8 mouse cellular contexts compared by ENCODE assay signal in genomic region chr13:68997821-68998551, GRCm38 (mm10). TPM values are rescaled to one million over a fixed set of nuclear protein-coding genes. Genes with fewer than 3 reads are reported as not detected.
DNase-seq lines count a peak whose midpoint lies in the region; ATAC-seq and TF ChIP-seq lines count a peak whose summit lies in the region.

No protein-coding gene starts in this region.

- no peaks in the 10 kb centered on the region for H3K9me3 ChIP-seq in forebrain, embryonic 15.5 days
- H3K9me3 ChIP-seq in liver, embryonic 13.5 days (replicated peaks): no peaks in the 10 kb centered on the region

- ATAC-seq in forebrain, embryonic 15.5 days (replicated peaks): no peak
- no peak for ATAC-seq in liver, embryonic 13.5 days (ENCODE audit: low read depth)
- no peak for ATAC-seq in monocyte, adult 5-6 weeks (replicated peaks; ENCODE audit: insufficient number of reproducible peaks, low FRiP score, low TSS enrichment, poor library complexity, severe bottlenecking)

- H3K4me1 ChIP-seq in forebrain, embryonic 15.5 days: peaks cover 30% of the 10 kb centered on the region
- no peaks in the 10 kb centered on the region for H3K4me1 ChIP-seq in liver, embryonic 13.5 days (replicated peaks)
- no peaks in the 10 kb centered on the region for H3K4me1 ChIP-seq in thymus, adult 2 months (replicated peaks; ENCODE audit: control insufficient read depth, insufficient read depth, low read length)

- DNase-seq in gastrocnemius, adult 2 months: peak; percentile 73
- no peak for DNase-seq in gastrocnemius, postnatal 36 days
- DNase-seq in ES-CJ7 (ENCODE audit: low read depth, low spot score): peak; percentile 13
- DNase-seq in liver, embryonic 13.5 days: no peak
- DNase-seq in right cerebral cortex, postnatal 10 days (ENCODE audit: low spot score in 2 of 2): peak; percentile 39 to 62
- DNase-seq in thymus, adult 2 months: no peak

- H3K36me3 ChIP-seq in forebrain, embryonic 15.5 days: no peaks in the 10 kb centered on the region
- H3K36me3 ChIP-seq in liver, embryonic 13.5 days: no peaks in the 10 kb centered on the region
- no peaks in the 10 kb centered on the region for H3K36me3 ChIP-seq in thymus, adult 2 months (ENCODE audit: control insufficient read depth, insufficient read depth, low read length)

- H3K9ac ChIP-seq in forebrain, embryonic 15.5 days (replicated peaks): peak overlapping the region; percentile 65; the same call in 1 of the 2 replicates
- H3K9ac ChIP-seq in liver, embryonic 13.5 days: no peak overlapping the region

- intact Hi-C loops in gastrocnemius, adult 2 months (cut with DNase I): loop anchor here (1.0 to 5.0 kb wide), 4 partner anchors 39 to 203 kb away; no protein-coding TSS in a partner anchor
- intact Hi-C loops in gastrocnemius, postnatal 36 days (cut with DNase I): loop anchor here (5.0 kb wide), 2 partner anchors 41 to 206 kb away; no protein-coding TSS in a partner anchor

- no peak for TF ChIP-seq CTCF in gastrocnemius, adult 2 months (IDR thresholded peaks at IDR 0.05)
- no peak for TF ChIP-seq CTCF in thymus, adult 2 months (IDR thresholded peaks at IDR 0.05; ENCODE audit: borderline replicate concordance, control insufficient read depth, extremely low read depth, insufficient read depth, low read length, poor library complexity)

- TF ChIP-seq POLR2A in thymus, adult 2 months (IDR thresholded peaks at IDR 0.05; ENCODE audit: control insufficient read depth, extremely low read depth, insufficient read depth, low read length, poor library complexity): no peak

- peaks cover 6% of the 10 kb centered on the region; the same call in 1 of the 2 replicates for H3K27me3 ChIP-seq in forebrain, embryonic 15.5 days
- peaks cover 46% of the 10 kb centered on the region for H3K27me3 ChIP-seq in liver, embryonic 13.5 days
- H3K27me3 ChIP-seq in thymus, adult 2 months (ENCODE audit: control insufficient read depth, insufficient read depth, low read length): peaks cover 3% of the 10 kb centered on the region; the same call in 1 of the 2 replicates

- H3K27ac ChIP-seq in gastrocnemius, adult 2 months: peak overlapping the region; percentile 88
- no peak overlapping the region for H3K27ac ChIP-seq in forebrain, embryonic 15.5 days (replicated peaks)
- H3K27ac ChIP-seq in liver, embryonic 13.5 days: no peak overlapping the region
- no peak overlapping the region for H3K27ac ChIP-seq in thymus, adult 2 months (ENCODE audit: control insufficient read depth, insufficient read depth, low read length)

- peak overlapping the region; percentile 88 for H3K4me3 ChIP-seq in gastrocnemius, adult 2 months
- H3K4me3 ChIP-seq in forebrain, embryonic 15.5 days: peak overlapping the region; percentile 63
- peak overlapping the region; percentile 47; the same call in 1 of the 2 replicates for H3K4me3 ChIP-seq in liver, embryonic 13.5 days (replicated peaks)
- H3K4me3 ChIP-seq in thymus, adult 2 months (ENCODE audit: control insufficient read depth, insufficient read depth, low read length): no peak overlapping the region

- peak overlapping the region; percentile 87 for H3K4me2 ChIP-seq in forebrain, embryonic 15.5 days (replicated peaks)
- no peak overlapping the region for H3K4me2 ChIP-seq in liver, embryonic 13.5 days

- 12% methylated on average over 22 of the region's 22 CpGs for WGBS in forebrain, embryonic 15.5 days
- WGBS in liver, embryonic 13.5 days (ENCODE audit: insufficient replicate concordance): 7% methylated on average over 22 of the region's 22 CpGs
- WGBS in thymus, adult 2 months: 16% methylated on average over 22 of the region's 22 CpGs

RNA-seq across cellular contexts. Expression of gene Adcy2, which starts 1.4 kb away (rescaled TPM):
- 10 to 100 TPM; 37.7 to 44.8 TPM for total RNA-seq in gastrocnemius, adult 2 months (2021)
- 10 to 100 TPM; 27.2 to 30.0 TPM for total RNA-seq in gastrocnemius, postnatal 36 days (2021)
- 4.1 and 4.2 TPM in 2 replicates for polyA plus RNA-seq in forebrain, embryonic 15.5 days (2015; fragmentation: Nextera tagmentation; extraction: Ambion mirVana)
- polyA plus RNA-seq in liver, embryonic 13.5 days (2015; fragmentation: Nextera tagmentation; extraction: Ambion mirVana): 0.31 and 0.33 TPM in 2 replicates
- total RNA-seq in monocyte, adult 5-6 weeks (2017): not detected in 3 replicates
- polyA plus RNA-seq in thymus, adult 2 months (2012; rRNA removed): 0.55 and 0.65 TPM in 2 replicates

Comparison
In these comparisons a context has a peak if more than half of its experiments do, and no peak if none do; other contexts are left out.
1. DNase-seq: peak in gastrocnemius, adult 2 months (single experiment), ES-CJ7 (single experiment) and right cerebral cortex, postnatal 10 days (2 of 2); none in gastrocnemius, postnatal 36 days (0 of 2), liver, embryonic 13.5 days (single experiment) and thymus, adult 2 months (single experiment).
2. RNA of gene Adcy2, which starts 1.4 kb away (total RNA-seq): 37.7 to 44.8 TPM in gastrocnemius, adult 2 months and 27.2 to 30.0 TPM in gastrocnemius, postnatal 36 days; not detected in monocyte, adult 5-6 weeks; every median in the first group is over 10 times any median in the second.